In genomic region chr16:31024997-31025396, GRCm38 (mm10) we compare ENCODE assay signal across 26 mouse cellular contexts. TPM values are rescaled to one million over a fixed set of nuclear protein-coding genes. Genes with fewer than 3 reads are reported as not detected.
DNase-seq lines count a peak whose midpoint lies in the region; ATAC-seq and TF ChIP-seq lines count a peak whose summit lies in the region.
"Had no signal": no experiment of that assay in that cellular context is flagged by ENCODE, and none has a peak within 500 bp of the region (broad histone marks: within the 10 kb centered on the region; RNA-seq: fewer than 3 reads in every experiment).

No protein-coding gene starts in this region.

- peaks cover 24% of the 10 kb centered on the region for H3K4me1 ChIP-seq in heart, embryonic 15.5 days (replicated peaks)
- H3K4me1 ChIP-seq in E14TG2a.4 (replicated peaks; ENCODE audit: low read depth, low read length) (peaks cover 70% of the 10 kb centered on the region), MEL (ENCODE audit: control insufficient read depth in 1 of 2, insufficient read depth in 2 of 2, low read length in 2 of 2) (peaks cover 0 to 10% of the 10 kb centered on the region in 2 experiments; a peak in 2 of 4 replicates)
- H3K4me1 ChIP-seq in hindbrain, embryonic 13.5 days (replicated peaks) = peaks cover 20% of the 10 kb centered on the region
- peaks cover 9% of the 10 kb centered on the region; the same call in 1 of the 2 replicates for H3K4me1 ChIP-seq in neural tube, embryonic 15.5 days
- H3K4me1 ChIP-seq: stomach, embryonic 15.5 days had no signal

- H3K36me3 ChIP-seq in heart, embryonic 15.5 days = no peaks in the 10 kb centered on the region
- peaks cover 10% of the 10 kb centered on the region; the same call in 1 of the 2 replicates for H3K36me3 ChIP-seq in E14TG2a.4 (ENCODE audit: insufficient read depth, low read length)
- peaks cover 0 to 3% of the 10 kb centered on the region in 2 experiments; a peak in 3 of 4 replicates for H3K36me3 ChIP-seq in MEL (ENCODE audit: control insufficient read depth in 1 of 2, insufficient read depth in 2 of 2, low read length in 2 of 2)
- H3K36me3 ChIP-seq in hindbrain, embryonic 13.5 days = no peaks in the 10 kb centered on the region
- no peaks in the 10 kb centered on the region for H3K36me3 ChIP-seq in neural tube, embryonic 15.5 days
- H3K36me3 ChIP-seq: embryonic facial prominence, embryonic 15.5 days; hindbrain, embryonic 15.5 days; limb, embryonic 13.5 days; liver, embryonic 13.5 days; midbrain, embryonic 10.5 days; stomach, embryonic 15.5 days had no signal

- no peak for ATAC-seq in heart, embryonic 15.5 days (replicated peaks; ENCODE audit: insufficient number of reproducible peaks, insufficient read depth, low FRiP score, low read depth)
- peak; percentile 20; the same call in 1 of the 2 replicates for ATAC-seq in megakaryocyte, adult 5-6 weeks (ENCODE audit: poor library complexity, severe bottlenecking)
- ATAC-seq in hindbrain, embryonic 13.5 days (ENCODE audit: low FRiP score) = no peak
- ATAC-seq in neural tube, embryonic 15.5 days (ENCODE audit: low FRiP score) = no peak
- ATAC-seq: forebrain, embryonic 16.5 days; midbrain, embryonic 16.5 days had no signal

- no peak for DNase-seq in heart, postnatal 25 days (ENCODE audit: low spot score)
- peak; percentile 28 for DNase-seq in MEL (ENCODE audit: low read depth, low spot score)
- DNase-seq: cerebellum, adult 18-20 months; cerebellum, postnatal 14 days; gastrocnemius, postnatal 14 days; heart, postnatal 10 days; kidney, adult 11 months; layer of hippocampus, adult 9-11 months; liver, embryonic 13.5 days; lung, embryonic 14.5 days; right cerebral cortex, adult 18-20 months; thymus, postnatal 4 days had no signal

- TF ChIP-seq RAD21 in MEL (IDR thresholded peaks at IDR 0.05; ENCODE audit: low read depth, low read length) = no peak

- H3K79me2 ChIP-seq in MEL (ENCODE audit: control insufficient read depth, insufficient read depth, low read length, poor library complexity) = no peaks in the 10 kb centered on the region

- TF ChIP-seq CTCF in E14TG2a.4 (conservative IDR thresholded peaks at IDR 0.05; ENCODE audit: low read length) (no peak), MEL (IDR thresholded peaks at IDR 0.05 in 2 of 3, conservative IDR thresholded peaks at IDR 0.05 in 1 of 3; ENCODE audit: control insufficient read depth in 1 of 3, insufficient read depth in 1 of 3, low read depth in 2 of 3, low read length in 3 of 3, poor library complexity in 1 of 3, severe bottlenecking in 1 of 3) (no peak)

- no peaks in the 10 kb centered on the region for H3K9me3 ChIP-seq in heart, embryonic 15.5 days (replicated peaks)
- H3K9me3 ChIP-seq in E14TG2a.4 (ENCODE audit: low read length) (no peaks in the 10 kb centered on the region), MEL (replicated peaks; ENCODE audit: insufficient read depth, low read length) (no peaks in the 10 kb centered on the region)
- H3K9me3 ChIP-seq in hindbrain, embryonic 13.5 days = no peaks in the 10 kb centered on the region
- no peaks in the 10 kb centered on the region for H3K9me3 ChIP-seq in neural tube, embryonic 15.5 days (replicated peaks)
- H3K9me3 ChIP-seq: embryonic facial prominence, embryonic 15.5 days; hindbrain, embryonic 15.5 days; limb, embryonic 13.5 days; liver, embryonic 13.5 days; midbrain, embryonic 10.5 days; stomach, embryonic 15.5 days had no signal

- H3K9ac ChIP-seq in heart, embryonic 15.5 days = no peak overlapping the region
- no peak overlapping the region for H3K9ac ChIP-seq in MEL (ENCODE audit: control insufficient read depth, low read depth, low read length, poor library complexity, severe bottlenecking)
- H3K9ac ChIP-seq in hindbrain, embryonic 13.5 days = no peak overlapping the region
- H3K9ac ChIP-seq in neural tube, embryonic 15.5 days (replicated peaks) = no peak overlapping the region
- H3K9ac ChIP-seq: embryonic facial prominence, embryonic 15.5 days; hindbrain, embryonic 15.5 days; limb, embryonic 13.5 days; liver, embryonic 13.5 days; lung, embryonic 14.5 days; stomach, embryonic 15.5 days had no signal

- intact Hi-C loops in heart, postnatal 25 days (cut with DNase I) = loop anchor here (2.0 kb wide), 1 partner anchor 44 kb away; no protein-coding TSS in a partner anchor

- TF ChIP-seq EP300 in MEL (IDR thresholded peaks at IDR 0.05; ENCODE audit: low read depth in 1 of 2, low read length in 2 of 2) = peak; percentile 18 to 54; a peak in 2 of 4 replicates

- WGBS in heart, embryonic 15.5 days = 57% methylated on average over 4 of the region's 4 CpGs
- 92% methylated on average over 4 of the region's 4 CpGs for WGBS in hindbrain, embryonic 13.5 days
- WGBS in neural tube, embryonic 15.5 days = 92% methylated on average over 4 of the region's 4 CpGs

- TF ChIP-seq POLR2A in MEL (IDR thresholded peaks at IDR 0.05; ENCODE audit: control insufficient read depth in 1 of 2, insufficient read depth in 1 of 2, low read depth in 1 of 2, low read length in 2 of 2, poor library complexity in 1 of 2) = no peak

- no peak overlapping the region for H3K4me3 ChIP-seq in heart, embryonic 15.5 days
- peak overlapping the region; percentile 20 for H3K4me3 ChIP-seq in E14TG2a.4 (replicated peaks; ENCODE audit: low read length)
- H3K4me3 ChIP-seq in MEL (ENCODE audit: control insufficient read depth in 1 of 2, insufficient read depth in 1 of 2, low read depth in 2 of 2, low read length in 2 of 2) = no peak overlapping the region
- no peak overlapping the region for H3K4me3 ChIP-seq in hindbrain, embryonic 13.5 days
- H3K4me3 ChIP-seq in neural tube, embryonic 15.5 days (replicated peaks) = no peak overlapping the region
- H3K4me3 ChIP-seq: embryonic facial prominence, embryonic 15.5 days; hindbrain, embryonic 15.5 days; limb, embryonic 13.5 days; liver, embryonic 13.5 days; midbrain, embryonic 10.5 days; myocyte; stomach, embryonic 15.5 days had no signal

- H3K4me2 ChIP-seq in heart, embryonic 15.5 days = no peak overlapping the region
- H3K4me2 ChIP-seq in hindbrain, embryonic 13.5 days = no peak overlapping the region
- no peak overlapping the region for H3K4me2 ChIP-seq in neural tube, embryonic 15.5 days
- H3K4me2 ChIP-seq: embryonic facial prominence, embryonic 15.5 days; heart, embryonic 11.5 days; hindbrain, embryonic 15.5 days; limb, embryonic 13.5 days; liver, embryonic 13.5 days; lung, embryonic 14.5 days; stomach, embryonic 15.5 days had no signal

- H3K27ac ChIP-seq in heart, embryonic 15.5 days = 0 out of 2 replicates have a peak overlapping the region, but pooled peaks have one; percentile 2
- H3K27ac ChIP-seq in MEL (ENCODE audit: control insufficient read depth, low read depth, low read length) = no peak overlapping the region
- H3K27ac ChIP-seq in hindbrain, embryonic 13.5 days = no peak overlapping the region
- no peak overlapping the region for H3K27ac ChIP-seq in neural tube, embryonic 15.5 days (replicated peaks)
- H3K27ac ChIP-seq: embryonic facial prominence, embryonic 15.5 days; hindbrain, embryonic 15.5 days; limb, embryonic 13.5 days; liver, embryonic 13.5 days; midbrain, embryonic 10.5 days; stomach, embryonic 15.5 days had no signal

- H3K27me3 ChIP-seq in heart, embryonic 15.5 days = no peaks in the 10 kb centered on the region
- no peaks in the 10 kb centered on the region for H3K27me3 ChIP-seq in E14TG2a.4 (ENCODE audit: insufficient read depth, low read length)
- no peaks in the 10 kb centered on the region for H3K27me3 ChIP-seq in MEL (ENCODE audit: control insufficient read depth in 1 of 2, insufficient read depth in 2 of 2, low read length in 2 of 2)
- no peaks in the 10 kb centered on the region for H3K27me3 ChIP-seq in hindbrain, embryonic 13.5 days
- H3K27me3 ChIP-seq in neural tube, embryonic 15.5 days (replicated peaks) = no peaks in the 10 kb centered on the region
- H3K27me3 ChIP-seq: embryonic facial prominence, embryonic 15.5 days; hindbrain, embryonic 15.5 days; limb, embryonic 13.5 days; liver, embryonic 13.5 days; stomach, embryonic 15.5 days had no signal

TF ChIP-seq in MEL, 35 proteins besides CTCF, POLR2A, EP300 and RAD21:
- TF ChIP-seq ETS1 (IDR thresholded peaks at IDR 0.05; ENCODE audit: low read depth, low read length) (0 out of 2 replicates have a peak, but pooled peaks have one; percentile 32), CHD1 (IDR thresholded peaks at IDR 0.05; ENCODE audit: low read depth, low read length) (no peak), ELF1 (IDR thresholded peaks at IDR 0.05; ENCODE audit: low read depth, low read length) (0 out of 2 replicates have a peak, but pooled peaks have one; percentile 17), GATA1 (IDR thresholded peaks at IDR 0.05; ENCODE audit: low read depth, low read length) (peak; percentile 81), ZNF384 (IDR thresholded peaks at IDR 0.05; ENCODE audit: low read depth, low read length) (peak; percentile 45; the same call in 1 of the 2 replicates), TAL1 (IDR thresholded peaks at IDR 0.05; ENCODE audit: low read length) (no peak)

RNA-seq across cellular contexts. Expression of gene Xxylt1, which starts 56.2 kb away (rescaled TPM):
- polyA plus RNA-seq in heart, embryonic 15.5 days (2015; fragmentation: Nextera tagmentation; extraction: Ambion mirVana) = 6.8 and 9.9 TPM in 2 replicates
- 10 to 100 TPM; 11.3 to 11.5 TPM for total RNA-seq in heart, postnatal 25 days (2021)
- 12.8 and 12.9 TPM in 2 replicates for total RNA-seq in MEL (2012; rRNA removed)
- polyA plus RNA-seq in MEL (2012; ENCODE audit: insufficient read depth in 1 of 2, insufficient read length in 2 of 2, low read depth in 1 of 2, low replicate concordance in 2 of 2, missing spikeins in 1 of 2) = 100 to 1,000 TPM in 1 of 2 experiments, 10 to 100 TPM in 1; 26.6 to 164 TPM
- total RNA-seq in megakaryocyte, adult 5-6 weeks (2015) = 8.1 and 9.8 TPM in 2 replicates
- total RNA-seq in megakaryocyte, adult 5-6 weeks (2017) = 4.6 and 5.1 TPM in 2 replicates
- 10.8 and 11.6 TPM in 2 replicates for polyA plus RNA-seq in hindbrain, embryonic 13.5 days (2015; fragmentation: Nextera tagmentation; extraction: Ambion mirVana)
- polyA plus RNA-seq in neural tube, embryonic 15.5 days (2015; fragmentation: Nextera tagmentation; extraction: Ambion mirVana) = 16.3 and 17.8 TPM in 2 replicates
